Mouse (Mus musculus) brain, embryonic 14.5 days (tissue): Measurements from ENCODE around the gene Plcb4.

Source experiments
- CTCF ChIP-seq: fragments of 200-500 bp; IDR thresholded peaks from 2 replicates; pipeline ENCODE4 v1.5.1; 2012; ENCODE audit warnings: inconsistent platforms, mild to moderate bottlenecking, moderate library complexity, borderline replicate concordance; ENCODE audit not compliant: insufficient read depth, insufficient read length; ENCODE audit errors: extremely low read depth
- POLR2A ChIP-seq: fragments of 200-500 bp; IDR thresholded peaks from 2 replicates; pipeline ENCODE4 v1.6.1; 2012; ENCODE audit warnings: mild to moderate bottlenecking, inconsistent platforms, borderline replicate concordance; ENCODE audit not compliant: poor library complexity, insufficient read depth, insufficient read length, severe bottlenecking; ENCODE audit errors: extremely low read depth

DNA sequence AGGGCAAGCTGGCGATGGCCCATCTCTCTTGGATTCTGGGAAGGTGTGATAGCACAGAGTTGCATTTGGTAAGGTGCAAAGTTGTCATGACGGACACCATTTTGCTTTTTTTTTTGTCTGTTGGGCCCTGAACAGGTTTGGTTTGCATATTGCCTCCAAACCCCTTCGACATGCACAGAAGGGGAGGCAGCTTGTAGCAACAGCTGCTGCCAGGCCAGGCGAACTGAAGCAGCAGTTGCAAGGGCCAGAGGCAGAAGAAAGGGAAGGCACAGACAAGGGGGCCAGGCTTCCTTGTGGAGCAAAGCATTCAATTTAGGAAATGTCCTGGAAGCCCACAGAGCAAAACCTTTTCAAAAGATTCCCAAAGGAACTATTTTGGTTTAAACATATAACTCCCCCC is 224.5 kb downstream of the Plcb4 start:
- TF ChIP-seq CTCF = no peak
- TF ChIP-seq POLR2A = no peak
